Mouse (Mus musculus) myocyte (in vitro differentiated cells): ENCODE data around the gene Gna14. TPM values are rescaled to one million over a fixed set of nuclear protein-coding genes. Genes with fewer than 3 reads are reported as not detected.

Experiments used
- H3K27me3 ChIP-seq: one replicate; pipeline ENCODE4 v1.6.1; 2011; ENCODE audit not compliant: control insufficient read depth, insufficient read depth, insufficient read length
- H3K36me3 ChIP-seq: one replicate; pipeline ENCODE4 v1.6.1; 2011; ENCODE audit not compliant: control insufficient read depth, insufficient read depth
- H3K4me2 ChIP-seq: one replicate; pipeline ENCODE4 v1.6.1; 2011; ENCODE audit warnings: low read depth, control low read depth
- H3K4me3 ChIP-seq: one replicate; pipeline ENCODE4 v1.5.1; 2011; ENCODE audit warnings: mild to moderate bottlenecking, control low read depth, moderate library complexity
- H3K79me2 ChIP-seq: one replicate; pipeline ENCODE4 v1.6.1; 2011; ENCODE audit not compliant: control insufficient read depth, insufficient read depth
- H3ac ChIP-seq: one replicate; pipeline ENCODE4 v1.6.1; 2011; ENCODE audit not compliant: control insufficient read depth, insufficient read length
- CEBPB ChIP-seq: IDR thresholded peaks from 2 replicates; pipeline ENCODE4 v1.6.1; 2011; ENCODE audit warnings: mild to moderate bottlenecking, moderate library complexity; ENCODE audit not compliant: poor library complexity, insufficient read depth, severe bottlenecking
- E2F4 ChIP-seq: IDR thresholded peaks from one replicate; pipeline ENCODE4 v1.6.1; 2011; ENCODE audit warnings: mild to moderate bottlenecking, control low read depth, moderate library complexity; ENCODE audit not compliant: insufficient read depth
- MAX ChIP-seq: IDR thresholded peaks from one replicate; pipeline ENCODE4 v1.6.1; 2011; ENCODE audit warnings: low read depth, mild to moderate bottlenecking, control low read depth
- MYOD1 ChIP-seq, 3 experiments: IDR thresholded peaks; one replicate each; pipeline ENCODE4 v1.6.1; 2011; ENCODE audit warnings: control low read depth in 2 of 3, low read depth in 2 of 3, mild to moderate bottlenecking in 2 of 3, moderate library complexity in 1 of 3; ENCODE audit not compliant: insufficient read length in 2 of 3, control insufficient read depth in 1 of 3
- MYOG ChIP-seq, 3 experiments: IDR thresholded peaks; one replicate each; pipeline ENCODE4 v1.6.1; 2011; ENCODE audit warnings: control low read depth in 2 of 3, low read depth in 2 of 3, mild to moderate bottlenecking in 2 of 3; ENCODE audit not compliant: insufficient read length in 2 of 3, control insufficient read depth in 1 of 3, insufficient read depth in 1 of 3
- POLR2A ChIP-seq: IDR thresholded peaks from one replicate; pipeline ENCODE4 v1.6.1; 2011; ENCODE audit warnings: low read depth, mild to moderate bottlenecking, control low read depth, moderate library complexity; ENCODE audit not compliant: insufficient read length
- POLR2AphosphoS2 ChIP-seq: IDR thresholded peaks from one replicate; pipeline ENCODE4 v1.6.1; 2011; ENCODE audit warnings: low read depth, control low read depth; ENCODE audit not compliant: insufficient read length
- REST ChIP-seq: IDR thresholded peaks from one replicate; pipeline ENCODE4 v1.6.1; 2011; ENCODE audit warnings: mild to moderate bottlenecking, control low read depth, moderate library complexity; ENCODE audit not compliant: insufficient read depth, insufficient read length
- SRF ChIP-seq: IDR thresholded peaks from one replicate; pipeline ENCODE4 v1.6.1; 2011; ENCODE audit warnings: low read depth; ENCODE audit not compliant: control insufficient read depth, insufficient read length
- TCF12 ChIP-seq: IDR thresholded peaks from one replicate; pipeline ENCODE4 v1.6.1; 2011; ENCODE audit warnings: mild to moderate bottlenecking, control low read depth; ENCODE audit not compliant: poor library complexity, insufficient read depth, severe bottlenecking
- TCF3 ChIP-seq: IDR thresholded peaks from one replicate; pipeline ENCODE4 v1.6.1; 2011; ENCODE audit warnings: low read depth, control low read depth; ENCODE audit not compliant: insufficient read length
- USF1 ChIP-seq: IDR thresholded peaks from one replicate; pipeline ENCODE4 v1.6.1; 2011; ENCODE audit warnings: low read depth, mild to moderate bottlenecking, control low read depth, moderate library complexity
- polyA plus RNA-seq: library from polyadenylated mRNA; unstranded; fragments of >200 nt; fragmentation: generic; extraction: Trizol; gene quantifications from one replicate; pipeline ENCODE4 v1.2.1, GENCODE M21; 2012; ENCODE audit warnings: missing spikeins

The Gna14 gene
- polyA plus RNA-seq, 1 experiment: 0.02 TPM

DNA sequence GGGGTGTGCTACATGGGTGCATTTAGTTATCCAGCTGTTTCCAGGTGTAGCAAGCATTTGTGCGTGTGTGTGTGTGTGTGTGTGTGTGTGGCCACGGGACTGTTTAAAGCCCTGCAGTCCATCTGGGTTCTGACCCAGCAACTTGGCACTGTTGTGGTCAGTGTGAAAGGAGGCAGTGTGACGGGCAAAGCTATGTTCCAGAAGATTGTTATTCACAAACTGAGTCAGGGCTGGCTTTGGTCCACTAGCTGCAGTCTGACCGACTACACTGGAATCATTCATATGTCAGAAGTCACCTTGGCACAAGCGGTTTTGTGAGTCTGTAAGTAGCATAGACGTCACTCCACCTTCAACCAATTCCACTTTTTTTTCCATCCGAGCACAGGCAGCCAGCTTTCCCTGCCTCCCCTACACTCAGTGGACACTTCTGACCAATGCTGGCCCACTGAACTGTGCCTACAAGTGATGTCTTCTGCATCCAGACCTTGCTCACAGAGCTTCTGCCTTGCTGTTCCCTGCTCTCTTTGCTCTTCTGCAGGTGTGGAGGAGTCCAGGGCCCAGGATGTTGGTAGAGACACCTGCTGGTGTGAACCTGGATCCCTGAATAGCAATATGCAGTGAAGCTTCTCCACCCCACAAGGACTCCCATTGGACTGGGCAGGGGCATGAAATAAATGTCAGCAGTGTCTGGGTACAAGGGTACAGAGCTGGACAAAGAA, 157.9 kb downstream of the Gna14 start:
- no peak for TF ChIP-seq POLR2AphosphoS2
- TF ChIP-seq TCF12: no peak
- TF ChIP-seq TCF3: no peak
- TF ChIP-seq CEBPB: no peak
- no peak for TF ChIP-seq MYOD1 (IDR thresholded peaks at IDR 0.05; ENCODE audit: control insufficient read depth in 1 of 3, insufficient read length in 2 of 3, low read depth in 2 of 3)
- TF ChIP-seq MYOG (IDR thresholded peaks at IDR 0.05; ENCODE audit: control insufficient read depth in 1 of 3, insufficient read depth in 1 of 3, insufficient read length in 2 of 3, low read depth in 2 of 3): no peak
- TF ChIP-seq REST: no peak
- TF ChIP-seq MAX: no peak
- TF ChIP-seq POLR2A: no peak
- TF ChIP-seq E2F4: no peak
- TF ChIP-seq USF1: no peak
- TF ChIP-seq SRF: no peak
- Histone ChIP-seq H3K4me2 (no peak overlapping the region), H3K36me3 (no peaks in the 10 kb centered on the region), H3K4me3 (no peak overlapping the region), H3K79me2 (no peaks in the 10 kb centered on the region), H3K27me3 (no peaks in the 10 kb centered on the region), H3ac (no peak overlapping the region)

DNA sequence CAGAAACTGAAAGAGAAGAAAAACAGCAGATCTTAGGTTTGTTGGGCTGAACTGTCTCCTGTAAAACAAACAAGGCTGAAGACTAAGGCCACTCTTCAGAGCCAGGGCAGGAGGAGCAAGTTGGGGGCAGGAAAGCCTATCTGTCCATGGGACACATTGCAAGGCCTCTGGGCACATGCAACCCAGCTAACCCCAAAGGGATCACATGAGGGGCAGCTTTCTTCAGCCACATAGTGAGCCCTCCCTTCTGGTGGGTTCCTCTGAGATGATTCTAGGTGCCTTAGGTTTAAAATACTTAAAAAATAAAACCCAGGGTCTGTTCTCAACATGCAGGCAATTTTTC, 158.4 kb downstream of the Gna14 start:
- Histone ChIP-seq H3K79me2 (no peaks in the 10 kb centered on the region), H3K4me2 (no peak overlapping the region), H3K27me3 (no peaks in the 10 kb centered on the region), H3ac (no peak overlapping the region), H3K36me3 (no peaks in the 10 kb centered on the region), H3K4me3 (no peak overlapping the region)
- TF ChIP-seq MYOG (IDR thresholded peaks at IDR 0.05; ENCODE audit: control insufficient read depth in 1 of 3, insufficient read depth in 1 of 3, insufficient read length in 2 of 3, low read depth in 2 of 3) (no peak), E2F4 (no peak), SRF (no peak), USF1 (no peak), CEBPB (no peak), TCF3 (no peak), POLR2A (no peak), REST (no peak), MYOD1 (IDR thresholded peaks at IDR 0.05; ENCODE audit: control insufficient read depth in 1 of 3, insufficient read length in 2 of 3, low read depth in 2 of 3) (no peak), TCF12 (no peak), POLR2AphosphoS2 (no peak), MAX (no peak)

DNA sequence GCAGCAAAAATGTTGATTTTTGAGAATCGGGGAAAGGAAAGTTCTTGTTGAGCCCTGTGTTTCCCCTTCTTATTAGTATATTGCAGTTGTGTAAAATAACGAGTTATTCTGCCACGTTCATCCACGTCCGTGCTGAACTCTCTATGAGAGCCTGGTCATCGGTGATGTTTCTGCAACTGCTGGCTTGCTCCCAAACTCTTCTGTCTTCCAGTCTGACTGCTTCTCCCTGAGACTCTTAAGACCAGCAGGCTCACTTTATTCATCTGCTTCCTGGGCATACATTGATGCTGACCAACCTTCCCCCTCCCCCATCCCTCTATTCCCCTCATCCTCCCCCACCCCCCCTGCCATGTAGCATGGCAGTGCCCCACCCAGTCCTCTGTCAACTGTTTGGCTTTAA, 161.7 kb downstream of the Gna14 start:
- Histone ChIP-seq H3K4me2 (no peak overlapping the region), H3K4me3 (no peak overlapping the region), H3K27me3 (no peaks in the 10 kb centered on the region), H3K36me3 (no peaks in the 10 kb centered on the region), H3ac (no peak overlapping the region), H3K79me2 (no peaks in the 10 kb centered on the region)
- TF ChIP-seq TCF12: no peak
- no peak for TF ChIP-seq CEBPB
- TF ChIP-seq MYOD1 (IDR thresholded peaks at IDR 0.05; ENCODE audit: control insufficient read depth in 1 of 3, insufficient read length in 2 of 3, low read depth in 2 of 3): no peak
- no peak for TF ChIP-seq TCF3
- no peak for TF ChIP-seq POLR2A
- no peak for TF ChIP-seq E2F4
- no peak for TF ChIP-seq MAX

GRCm38 (mm10) chr19:16598653-16599297, 163.2 kb downstream of the Gna14 start:
- H3K4me3 ChIP-seq: no peak overlapping the region
- H3K4me2 ChIP-seq: peak overlapping the region; percentile 25
- no peak overlapping the region for H3ac ChIP-seq
- no peaks in the 10 kb centered on the region for H3K27me3 ChIP-seq
- H3K79me2 ChIP-seq: no peaks in the 10 kb centered on the region
- no peak for TF ChIP-seq POLR2A
- TF ChIP-seq E2F4: no peak
- TF ChIP-seq POLR2AphosphoS2: no peak
- peak in 2 of 3 experiments; percentile 65 to 79 for TF ChIP-seq MYOD1 (IDR thresholded peaks at IDR 0.05; ENCODE audit: control insufficient read depth in 1 of 3, insufficient read length in 2 of 3, low read depth in 2 of 3)
- TF ChIP-seq SRF: no peak
- TF ChIP-seq USF1: no peak
- TF ChIP-seq MYOG (IDR thresholded peaks at IDR 0.05; ENCODE audit: control insufficient read depth in 1 of 3, insufficient read depth in 1 of 3, insufficient read length in 2 of 3, low read depth in 2 of 3): peak in 2 of 3 experiments; percentile 68 to 87
- no peak for TF ChIP-seq CEBPB
- peak; percentile 64 for TF ChIP-seq TCF3
- no peak for TF ChIP-seq REST
- no peak for TF ChIP-seq TCF12
- TF ChIP-seq MAX: no peak
- H3K36me3 ChIP-seq: no peaks in the 10 kb centered on the region
